Mouse (Mus musculus) layer of hippocampus, adult 2 months (tissue): Measurements from ENCODE around the gene Fgf16. TPM values are rescaled to one million over a fixed set of nuclear protein-coding genes. Genes with fewer than 3 reads are reported as not detected.

Experiments
- DNase-seq, 2 experiments: peaks; one replicate each; pipeline ENCODE4 v3.0.0; 2022; ENCODE audit warnings: low spot score in 2 of 2
- H3K27ac ChIP-seq: fragments of 200-600 bp; 2 replicates; pipeline ENCODE4 v1.8.1; 2022
- H3K4me3 ChIP-seq: fragments of 200-600 bp; 2 replicates; pipeline ENCODE4 v1.8.1; 2022; ENCODE audit warnings: mild to moderate bottlenecking
- CTCF ChIP-seq: fragments of 200-600 bp; conservative IDR thresholded peaks from 2 replicates; pipeline ENCODE4 v1.8.1; 2022; ENCODE audit warnings: antibody characterized with exemption, mild to moderate bottlenecking, moderate library complexity
- long read RNA-seq, 2 experiments: library from polyadenylated mRNA; stranded (forward); transcript quantifications; one replicate each; pipeline ENCODE4 v2.0.0; 2021; ENCODE audit warnings: borderline mapping rate in 2 of 2
- total RNA-seq, 2 experiments: library from RNA; stranded (reverse); gene quantifications; 2 replicates each; pipeline ENCODE4 v1.2.3; 2021

Fgf16 gene
- 1 to 10 TPM; 1.1 to 1.8 TPM for total RNA-seq
- long read RNA-seq, experiment 1 = 0 reads
- long read RNA-seq, experiment 2, partial matches to known transcripts = 0 of 1 reads
- long read RNA-seq, experiment 2, other reads (novel, unspliced or antisense) = 1 of 1 reads

- TF ChIP-seq CTCF = no peak
- DNase-seq = no peak
- Histone ChIP-seq H3K4me3 (peak within 1 kb of the TSS; percentile 48), H3K27ac (no peak within 1 kb of the TSS)
Measured at GRCm38 (mm10) chrX:105764162-105765004, at the start of gene Fgf16. Fgf16 (plus strand) TSS chrX:105764279.

GRCm38 (mm10) chrX:105714740-105715139, 49.3 kb upstream of the Fgf16 start:
- no peak overlapping the region for H3K4me3 ChIP-seq
- H3K27ac ChIP-seq = no peak overlapping the region
- DNase-seq = no peak
- no peak for TF ChIP-seq CTCF

GRCm38 (mm10) chrX:105715789-105716321, 48.2 kb upstream of the Fgf16 start:
- DNase-seq = no peak
- TF ChIP-seq CTCF = no peak
- no peak overlapping the region for H3K4me3 ChIP-seq
- H3K27ac ChIP-seq = no peak overlapping the region

- Histone ChIP-seq H3K27ac (no peak overlapping the region), H3K4me3 (no peak overlapping the region)
- no peak for TF ChIP-seq CTCF
- DNase-seq = no peak
Measured at GRCm38 (mm10) chrX:105718388-105718787, 45.7 kb upstream of the Fgf16 start.

DNA sequence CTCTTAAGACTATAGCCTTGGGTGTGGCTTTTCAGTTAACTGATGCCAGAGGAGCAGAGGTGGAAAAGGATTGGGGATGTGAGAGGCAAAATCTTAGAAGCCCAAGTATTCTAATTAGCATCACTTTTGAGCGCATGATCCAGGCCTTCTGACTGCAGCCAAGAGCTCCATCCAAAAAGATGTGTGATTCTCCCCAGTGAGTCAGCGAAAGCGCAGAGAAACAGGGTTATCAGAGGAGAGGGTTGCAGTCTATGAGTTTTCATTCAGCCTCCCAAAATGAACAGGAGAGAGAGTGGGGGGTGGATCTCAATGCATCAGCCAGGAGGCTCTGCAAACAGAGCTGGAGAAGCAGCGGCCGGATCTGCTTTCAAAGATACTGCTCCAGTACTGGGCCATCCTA, 45.1 kb upstream of the Fgf16 start:
- H3K27ac ChIP-seq = no peak overlapping the region
- DNase-seq = no peak
- no peak overlapping the region for H3K4me3 ChIP-seq
- no peak for TF ChIP-seq CTCF

DNA sequence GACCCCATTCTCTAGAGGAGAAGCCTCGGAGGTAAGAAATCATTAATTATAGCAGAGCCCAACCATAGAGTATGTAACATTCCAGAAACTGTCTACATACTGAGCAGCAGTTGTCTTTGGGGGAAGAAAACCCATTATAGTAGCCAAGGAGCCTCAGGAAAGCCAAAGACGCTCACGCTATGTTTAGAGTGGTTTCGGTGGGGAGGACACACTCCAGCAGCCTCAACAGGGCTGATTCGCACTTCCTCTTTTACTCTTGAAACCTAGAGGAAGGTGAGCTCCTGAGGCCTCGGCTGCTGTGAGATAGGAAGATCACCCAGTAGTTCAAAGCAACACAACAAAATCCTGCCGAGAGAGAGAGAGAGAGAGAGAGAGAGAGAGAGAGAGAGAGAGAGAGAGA, 39.9 kb upstream of the Fgf16 start:
- no peak overlapping the region for H3K4me3 ChIP-seq
- no peak for DNase-seq
- TF ChIP-seq CTCF = no peak
- no peak overlapping the region for H3K27ac ChIP-seq

DNA sequence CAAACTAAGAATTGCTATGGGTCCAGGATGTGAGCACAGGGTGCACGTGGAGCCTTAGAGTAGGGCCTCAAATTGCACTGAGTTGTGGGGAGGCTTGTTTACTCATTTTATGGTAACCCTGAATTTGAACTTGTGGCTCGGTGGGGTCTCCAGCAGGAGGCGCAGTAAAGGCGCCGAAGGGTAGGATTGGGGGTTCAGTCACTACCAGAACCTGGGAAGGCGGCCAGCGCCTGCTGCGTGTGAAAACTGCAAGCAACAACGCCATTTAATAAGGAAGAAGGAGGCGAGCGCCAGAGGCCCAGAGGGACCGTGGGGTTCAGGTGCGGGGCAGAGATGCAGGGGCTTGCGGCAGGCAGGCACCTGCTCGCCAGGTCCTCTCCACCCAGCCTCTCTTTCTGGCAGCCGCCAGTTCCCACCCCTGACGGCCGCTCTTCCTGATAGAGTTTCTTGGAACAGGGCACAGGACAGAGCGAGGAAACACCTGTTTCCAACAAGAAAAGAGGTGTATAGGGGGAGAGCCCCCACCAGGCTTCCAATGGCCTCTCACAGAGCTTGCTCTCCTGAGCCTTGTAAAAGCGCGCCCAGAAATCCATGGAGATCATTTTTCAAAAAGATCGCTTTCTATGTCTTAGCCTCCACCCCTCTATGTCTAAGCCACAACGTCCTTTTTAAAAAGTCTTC, 1.1 kb upstream of the Fgf16 start:
- DNase-seq = peak in 1 of 2 experiments; percentile 10
- H3K4me3 ChIP-seq = peak overlapping the region; percentile 48
- H3K27ac ChIP-seq = no peak overlapping the region
- TF ChIP-seq CTCF = peak; percentile 52

GRCm38 (mm10) chrX:105763612-105764011, 467 bp upstream of the Fgf16 start:
- no peak for TF ChIP-seq CTCF
- Histone ChIP-seq H3K4me3 (peak overlapping the region; percentile 48), H3K27ac (no peak overlapping the region)
- DNase-seq = peak in 1 of 2 experiments; percentile 9

DNA sequence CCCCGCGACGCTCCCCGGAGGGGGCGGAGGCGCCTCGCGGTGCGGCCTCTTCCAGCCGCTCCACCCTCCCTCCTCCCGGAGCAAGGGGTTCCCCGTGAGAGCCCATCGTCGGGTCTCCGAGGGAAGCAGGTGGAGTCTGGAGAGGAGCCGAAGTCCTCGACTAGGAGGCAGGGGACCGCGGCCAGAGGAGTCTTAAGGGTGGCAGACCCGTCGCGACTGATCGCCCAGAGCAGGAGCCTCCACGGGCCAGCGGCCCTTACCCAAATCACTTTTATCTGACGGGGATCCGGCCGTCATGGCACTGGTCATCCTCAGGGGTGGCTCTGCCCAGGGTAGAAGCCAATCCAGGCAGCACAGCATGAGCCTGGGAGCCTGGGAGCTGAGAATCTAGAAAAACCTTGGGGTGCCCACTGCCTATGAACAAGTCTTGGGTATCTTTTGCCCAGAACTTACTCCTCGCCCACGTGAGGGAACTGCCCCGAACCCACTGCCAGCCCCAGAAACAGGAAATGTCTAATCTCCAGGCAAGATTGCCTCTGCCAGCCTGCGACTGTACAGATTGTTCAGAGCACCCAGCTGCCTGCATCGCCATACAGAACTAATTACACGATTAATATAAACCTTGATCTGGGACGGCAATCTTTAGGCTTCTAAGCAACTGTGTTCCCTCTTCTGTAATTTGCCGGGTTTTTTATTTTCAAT, 1.1 kb downstream of the Fgf16 start:
- H3K4me3 ChIP-seq = peak overlapping the region; percentile 48
- H3K27ac ChIP-seq = no peak overlapping the region
- no peak for DNase-seq
- no peak for TF ChIP-seq CTCF

DNA sequence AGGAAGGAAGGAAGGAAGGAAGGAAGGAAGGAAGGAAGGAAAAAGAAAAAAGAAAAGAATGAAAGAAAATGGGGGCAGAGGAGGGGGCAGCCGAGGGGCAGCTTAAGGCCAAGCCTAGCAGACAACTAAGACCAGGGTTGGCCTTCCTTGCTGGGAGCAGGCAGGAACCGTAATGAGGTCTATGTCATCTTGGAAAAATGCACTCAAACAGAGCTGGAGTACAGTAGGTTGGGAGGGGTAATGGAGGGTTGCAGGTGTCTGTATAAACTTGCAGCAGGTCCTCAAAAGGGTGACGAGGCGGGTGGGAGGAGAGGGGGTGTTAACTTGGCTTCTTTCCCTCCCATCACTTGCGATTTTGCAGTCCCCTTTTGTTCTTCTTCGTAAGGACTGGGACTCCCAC, 1.9 kb downstream of the Fgf16 start:
- TF ChIP-seq CTCF = no peak
- Histone ChIP-seq H3K27ac (no peak overlapping the region), H3K4me3 (no peak overlapping the region)
- DNase-seq = no peak

GRCm38 (mm10) chrX:105767177-105767764, 3.2 kb downstream of the Fgf16 start:
- DNase-seq = no peak
- no peak for TF ChIP-seq CTCF
- Histone ChIP-seq H3K27ac (no peak overlapping the region), H3K4me3 (no peak overlapping the region)

GRCm38 (mm10) chrX:105767932-105768331, 3.9 kb downstream of the Fgf16 start:
- TF ChIP-seq CTCF = no peak
- no peak for DNase-seq
- no peak overlapping the region for H3K27ac ChIP-seq
- H3K4me3 ChIP-seq = no peak overlapping the region
